Mouse (Mus musculus) embryo, embryonic 10.5 days (tissue): Measurements from ENCODE around the gene Rtp2.

Experiments used
- DNase-seq: peaks from one replicate; pipeline ENCODE4 v3.0.0-alpha.2; 2015; ENCODE audit warnings: low spot score

Gene Rtp2

GRCm38 (mm10) chr16:23890151-23890550 is 42.0 kb downstream of the Rtp2 start:
- peak; percentile 51 for DNase-seq

GRCm38 (mm10) chr16:23887910-23888579 is 44.1 kb downstream of the Rtp2 start:
- DNase-seq: no peak

- no peak for DNase-seq
Measured at GRCm38 (mm10) chr16:23885098-23885497, 47.1 kb downstream of the Rtp2 start.
